Mouse (Mus musculus) left cerebral cortex, postnatal 14 days (tissue): ENCODE results near the gene Insl5. TPM values are rescaled to one million over a fixed set of nuclear protein-coding genes. Genes with fewer than 3 reads are reported as not detected.

Experiments used
- DNase-seq, 2 experiments: peaks; one replicate each; pipeline ENCODE4 v3.0.0; 2021 to 2022; ENCODE audit warnings: low spot score in 2 of 2, mixed read lengths in 1 of 2
- intact Hi-C: fragments of 180-260 bp; cut with DNase I; formaldehyde crosslinking; loops from one replicate; pipeline ENCODE4 v1.15.1; 2025
- long read RNA-seq, 2 experiments: library from polyadenylated mRNA; stranded (forward); transcript quantifications; one replicate each; pipeline ENCODE4 v2.0.0; 2021
- total RNA-seq, 2 experiments: library from RNA; stranded (reverse); gene quantifications; 2 replicates each; pipeline ENCODE4 v1.2.3; 2021

Gene Insl5
- total RNA-seq = 1 to 10 TPM in 1 of 2 experiments, under 1 TPM in 1; 0.63 to 1.1 TPM
- long read RNA-seq, experiment 1 = 0 reads
- long read RNA-seq, experiment 2 = 0 reads

DNA sequence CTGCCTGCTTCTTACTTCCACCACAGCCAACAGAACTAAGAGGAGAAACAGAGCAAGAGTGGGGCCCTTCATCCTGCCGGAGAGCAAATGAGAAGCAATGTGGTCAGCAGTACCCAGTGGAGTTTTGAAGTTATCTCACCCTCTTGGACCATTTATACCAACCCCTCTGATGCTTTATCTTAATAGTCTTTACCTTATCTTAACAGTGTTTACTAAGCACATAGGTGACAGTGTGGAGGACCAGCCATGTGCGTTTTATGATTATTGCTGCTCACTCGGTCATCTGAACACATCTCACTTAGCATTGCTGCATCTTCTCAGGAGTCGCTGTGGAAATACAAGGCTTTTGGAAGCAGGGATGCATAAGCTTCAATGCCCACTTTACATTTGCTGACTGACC is at the start of gene Insl5:
TSS of gene Insl5 (minus strand) at position 222 of the 400 bp plus-strand sequence.
- DNase-seq = no peak
- intact Hi-C loops = no loop called here

- intact Hi-C loops = no loop called here
- no peak for DNase-seq
These were observed 44.0 kb upstream of the Insl5 start for GRCm38 (mm10) chr4:103070631-103071030.

GRCm38 (mm10) chr4:103067906-103068655 is 41.4 kb upstream of the Insl5 start:
- intact Hi-C loops = no loop called here
- no peak for DNase-seq

DNA sequence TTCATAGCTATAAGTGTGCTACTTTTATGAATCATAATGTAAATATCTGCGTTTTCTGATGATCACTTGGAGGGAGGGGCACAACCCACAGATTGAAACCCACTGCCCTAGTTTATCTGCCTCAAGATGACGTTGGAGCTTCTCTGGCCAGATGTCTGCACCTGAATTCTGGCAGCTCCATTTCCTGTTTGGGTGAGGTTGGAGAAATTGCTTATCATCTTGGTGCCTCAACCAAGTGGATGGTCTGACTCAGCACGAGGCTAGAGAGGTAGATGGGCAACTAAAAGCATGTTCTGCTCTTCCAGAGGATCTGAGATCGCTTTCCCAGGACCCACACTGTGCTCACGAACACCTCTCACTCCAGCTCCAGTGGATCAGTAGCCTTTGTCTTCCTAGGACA is 38.3 kb upstream of the Insl5 start:
- no peak for DNase-seq
- intact Hi-C loops = no loop called here

- DNase-seq = no peak
- intact Hi-C loops = no loop called here
These were observed 37.8 kb upstream of the Insl5 start for GRCm38 (mm10) chr4:103064421-103064820.

GRCm38 (mm10) chr4:103056909-103057308 is 30.3 kb upstream of the Insl5 start:
- DNase-seq = no peak
- intact Hi-C loops = no loop called here

DNA sequence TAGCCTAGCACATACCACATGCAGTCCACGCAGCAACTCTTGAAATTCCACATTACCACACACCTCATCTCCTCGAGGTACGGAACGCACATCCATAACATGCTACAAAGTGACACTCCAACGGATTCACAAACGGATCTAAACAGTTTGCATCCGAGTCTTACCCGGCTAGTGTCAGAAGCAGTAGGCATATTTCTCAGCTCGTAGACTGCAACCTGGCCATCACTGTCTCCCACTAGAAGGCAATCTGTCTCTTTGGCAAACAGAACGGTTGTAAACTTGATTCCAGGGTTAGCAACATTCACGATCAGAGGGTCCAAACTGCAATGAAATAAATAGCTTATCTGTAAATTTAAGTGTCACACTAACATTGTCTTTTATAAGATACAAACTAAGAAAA is 21.4 kb upstream of the Insl5 start:
- DNase-seq = no peak
- intact Hi-C loops = no loop called here

GRCm38 (mm10) chr4:103042997-103043396 is 16.4 kb upstream of the Insl5 start:
- intact Hi-C loops = no loop called here
- DNase-seq = no peak

DNA sequence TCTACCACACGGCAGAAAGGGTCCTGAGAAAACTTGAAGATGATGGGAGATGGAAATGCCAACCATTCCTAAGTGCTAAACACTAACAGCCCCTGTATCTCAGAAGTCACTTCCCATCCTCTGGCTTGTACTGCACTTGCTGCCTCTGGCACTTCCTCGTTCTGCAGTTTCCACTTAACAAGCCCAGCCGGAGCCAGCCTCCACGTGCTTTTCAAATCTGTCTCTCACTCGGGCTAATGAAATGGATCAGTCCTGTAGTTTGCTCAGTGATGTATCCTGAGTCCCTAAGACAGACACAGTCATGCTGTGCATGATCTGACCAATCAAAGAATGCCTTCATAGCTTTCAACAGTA is 13.2 kb upstream of the Insl5 start:
- intact Hi-C loops = no loop called here
- no peak for DNase-seq

DNA sequence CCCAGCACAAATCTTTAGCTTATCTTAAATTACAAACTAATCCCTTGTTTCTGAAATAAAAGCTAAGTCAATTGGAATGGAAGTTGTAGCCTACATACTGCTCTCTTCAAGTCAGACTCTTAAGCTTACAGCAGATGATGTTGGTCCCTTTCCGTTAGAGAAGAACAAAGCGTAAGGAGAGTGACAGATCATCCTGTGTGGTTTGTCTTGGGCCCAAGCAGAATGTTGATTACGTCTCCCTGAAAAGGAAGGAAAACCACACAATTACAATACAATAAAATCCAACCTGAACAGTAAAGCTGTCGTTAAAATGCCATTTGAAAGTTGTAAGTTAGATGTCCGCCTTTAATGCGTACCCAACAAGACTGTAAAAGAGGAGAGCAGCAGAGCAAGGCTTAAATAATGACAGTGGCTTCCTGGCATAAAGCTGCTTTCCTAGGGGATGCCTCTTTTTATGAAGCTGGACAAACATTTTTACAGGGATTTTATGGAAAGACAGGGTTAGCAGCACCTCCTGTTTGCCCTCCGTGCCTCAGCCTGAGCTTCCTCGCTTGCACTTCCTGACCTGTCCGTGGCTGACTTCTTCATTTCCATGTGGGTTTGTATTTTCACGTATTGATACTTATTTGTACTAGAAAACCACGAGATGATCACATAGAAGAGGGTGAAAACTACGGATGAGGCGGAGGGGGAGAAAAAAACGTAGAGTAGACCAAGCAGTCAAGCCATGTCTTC is 12.6 kb upstream of the Insl5 start:
- DNase-seq = no peak
- intact Hi-C loops = no loop called here

DNA sequence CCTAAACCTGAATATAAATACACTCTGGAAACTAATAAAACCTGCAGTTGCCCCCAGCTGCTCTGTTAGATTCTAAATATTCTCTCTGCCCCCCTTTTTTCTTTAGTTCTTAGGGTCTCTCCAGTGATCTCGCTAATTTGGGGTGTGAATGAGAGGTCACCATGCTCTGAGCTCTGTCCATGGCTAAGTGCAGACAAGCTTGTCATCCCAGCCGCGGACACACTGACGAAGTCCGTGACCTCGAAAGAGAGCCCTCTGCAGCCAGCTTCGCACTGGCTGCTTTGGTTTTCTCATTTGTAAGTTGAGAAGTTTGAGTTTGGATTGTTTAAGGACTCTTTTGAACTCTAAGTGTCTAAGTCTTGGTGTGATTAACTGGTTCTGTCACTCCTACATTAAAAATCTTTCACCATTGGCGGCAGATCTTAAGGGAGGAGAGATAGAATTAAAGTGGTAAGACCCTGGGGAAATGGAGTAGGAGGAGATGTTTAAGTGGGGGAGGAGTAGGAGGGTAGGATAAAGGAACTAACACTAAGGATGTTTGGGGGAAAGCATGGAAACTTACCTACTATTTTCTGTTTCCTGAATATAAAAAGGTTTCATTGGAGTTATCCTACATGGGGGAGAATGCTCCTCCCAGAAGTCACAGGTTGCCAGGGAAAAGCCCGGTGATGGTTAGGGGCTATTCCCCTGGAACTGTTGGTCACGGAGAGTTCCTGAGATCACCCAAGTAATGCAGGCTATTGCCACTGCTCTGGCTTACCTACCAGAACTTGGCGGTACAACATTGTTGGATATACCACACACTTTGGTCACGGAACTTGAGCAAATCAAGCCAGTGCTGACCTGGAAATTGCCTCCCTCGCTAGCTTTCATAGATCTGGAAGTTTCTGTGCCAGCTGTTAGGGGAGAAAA is 1.8 kb upstream of the Insl5 start:
- intact Hi-C loops = no loop called here
- DNase-seq = no peak

DNA sequence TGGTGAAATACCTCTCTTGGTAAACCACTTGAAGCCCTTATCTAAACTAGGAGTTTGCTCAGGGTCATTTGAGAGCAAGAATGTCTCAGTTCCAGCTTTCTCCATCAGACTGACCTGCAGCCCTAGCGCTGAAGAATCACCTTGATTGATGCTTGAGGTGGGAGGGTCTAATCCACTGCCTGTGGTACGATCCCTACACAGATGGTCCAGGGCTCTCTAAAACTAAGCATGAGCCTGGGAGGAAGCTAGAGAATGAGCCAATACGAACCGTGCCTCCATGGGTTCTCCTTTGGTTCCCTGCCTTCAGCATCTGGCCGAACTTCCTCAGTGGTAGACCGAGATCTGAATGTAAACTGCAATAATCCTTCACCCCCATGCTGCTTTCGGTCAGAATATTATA is 1.1 kb upstream of the Insl5 start:
- intact Hi-C loops = no loop called here
- DNase-seq = no peak

DNA sequence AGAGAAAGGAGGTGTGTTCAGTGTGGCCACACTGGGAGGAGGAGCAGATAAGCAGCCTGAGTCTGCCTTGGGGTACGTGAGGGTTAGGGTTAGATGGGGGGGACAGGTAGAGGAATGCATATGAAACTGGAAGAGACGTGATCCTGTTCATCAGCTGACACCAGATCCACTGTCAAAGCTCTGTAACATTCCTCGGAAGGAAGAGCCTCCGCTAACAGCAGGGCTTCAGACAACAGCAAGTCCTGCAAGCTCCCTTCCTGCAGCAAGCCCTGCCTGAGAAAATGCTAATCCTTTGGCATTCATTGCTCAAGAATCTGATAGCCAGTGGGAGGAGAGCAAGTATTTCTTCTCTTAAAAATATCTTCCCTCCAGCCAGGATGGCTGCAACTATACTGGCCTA is 13.2 kb downstream of the Insl5 start:
- no peak for DNase-seq
- intact Hi-C loops = no loop called here

DNA sequence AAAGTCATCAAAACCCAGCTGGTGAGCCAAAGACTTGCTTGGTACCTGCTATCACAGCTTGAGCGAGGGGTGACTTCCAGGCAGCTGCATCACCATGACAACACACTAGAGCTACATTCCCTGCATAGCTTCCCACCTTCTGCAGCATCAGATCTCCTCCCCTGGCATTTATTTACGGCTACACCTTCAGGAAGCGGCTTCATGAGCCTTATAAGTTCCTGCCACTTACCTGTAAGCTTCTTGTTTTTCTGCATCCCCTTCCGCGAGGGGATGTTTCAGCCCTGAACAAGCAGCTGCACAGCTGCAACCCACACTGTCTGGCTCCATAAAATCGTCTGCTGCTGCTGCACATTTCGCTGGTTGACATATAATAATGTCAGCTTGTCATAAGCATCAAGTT is 14.8 kb downstream of the Insl5 start:
- peak; percentile 12 to 20 for DNase-seq
- intact Hi-C loops = no loop called here

GRCm38 (mm10) chr4:103010734-103011133 is 15.9 kb downstream of the Insl5 start:
- DNase-seq = no peak
- intact Hi-C loops = no loop called here

DNA sequence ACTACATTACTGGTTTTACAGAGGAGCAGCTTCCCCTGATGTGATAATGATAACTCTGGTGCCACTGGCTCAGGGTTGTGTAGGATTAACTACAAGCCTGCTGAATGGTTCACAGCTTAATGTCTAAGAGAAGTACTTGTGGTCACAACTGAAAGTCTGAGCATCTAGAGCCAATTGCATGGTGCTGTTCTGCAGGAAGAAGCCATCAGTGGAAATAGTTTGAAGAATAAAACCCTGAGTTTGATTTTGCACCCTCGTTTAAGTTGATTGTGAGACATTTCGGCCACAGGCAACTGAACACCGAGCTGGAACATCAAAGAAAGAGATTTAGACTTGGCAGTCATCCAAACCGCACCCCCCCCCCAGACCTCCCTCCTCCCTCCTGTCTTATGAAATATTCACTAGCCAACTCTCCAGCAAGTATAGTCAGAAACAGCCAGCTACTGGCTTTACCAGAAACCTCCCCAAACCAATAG is 19.7 kb downstream of the Insl5 start:
- intact Hi-C loops = no loop called here
- DNase-seq = no peak

DNA sequence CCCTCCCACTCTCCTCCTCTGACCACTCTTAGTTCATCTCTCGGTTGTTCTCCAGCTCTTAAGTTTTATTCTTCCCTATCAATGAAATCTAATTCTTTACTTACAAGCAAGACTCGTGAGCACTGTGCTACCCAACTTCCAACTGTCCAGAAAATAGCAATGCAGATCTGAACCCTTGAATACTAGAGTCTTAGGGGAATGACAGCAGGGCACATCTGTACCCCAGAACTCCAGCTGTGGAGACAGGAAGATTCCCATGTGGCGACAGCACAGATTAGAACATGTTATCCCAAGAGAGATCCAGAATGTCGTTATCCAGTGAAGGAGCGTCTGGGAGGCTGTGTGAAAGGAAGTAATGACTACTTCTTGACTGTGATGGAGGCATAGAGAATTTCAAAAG is 20.4 kb downstream of the Insl5 start:
- no peak for DNase-seq
- intact Hi-C loops = no loop called here

DNA sequence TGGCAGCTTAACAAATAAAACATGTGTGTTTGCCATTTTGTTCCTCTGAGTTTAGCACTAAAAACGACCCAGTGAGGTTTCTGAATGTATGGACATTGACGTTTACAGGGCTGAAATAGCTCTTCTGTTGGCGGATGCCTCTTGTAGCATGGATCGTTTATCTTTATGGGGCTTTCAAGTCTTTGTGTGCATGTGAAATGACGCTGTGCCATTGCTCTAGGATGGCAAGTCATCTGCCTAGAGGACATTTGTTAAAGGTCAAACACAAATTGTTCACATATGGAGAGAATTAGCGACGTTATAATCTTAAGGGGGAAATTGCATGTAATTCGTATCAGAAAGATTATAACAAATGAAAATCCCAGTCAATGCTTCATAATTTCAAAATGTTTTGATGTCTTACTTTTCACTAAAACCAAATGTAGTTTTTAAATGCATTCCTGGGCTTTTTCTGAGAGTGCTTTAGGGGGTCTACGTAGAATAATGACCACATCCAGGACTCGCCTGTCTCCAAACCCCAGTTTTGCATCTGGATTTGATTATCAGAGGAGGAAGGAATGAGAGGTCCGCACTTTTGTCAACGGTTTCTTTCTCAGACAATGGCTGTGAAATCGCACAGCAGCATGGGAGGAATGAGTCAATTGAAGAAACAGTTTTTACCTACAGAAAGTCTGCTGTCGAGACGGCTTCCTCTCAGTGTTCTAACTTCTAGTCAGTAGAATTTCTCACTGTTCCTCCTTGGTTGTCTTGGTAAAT is 21.3 kb downstream of the Insl5 start:
- intact Hi-C loops = no loop called here
- no peak for DNase-seq

GRCm38 (mm10) chr4:103004681-103005080 is 22.0 kb downstream of the Insl5 start:
- no peak for DNase-seq
- intact Hi-C loops = no loop called here
